Mouse (Mus musculus) myocyte (in vitro differentiated cells): Measurements from ENCODE around the gene Rag2. TPM values are rescaled to one million over a fixed set of nuclear protein-coding genes. Genes with fewer than 3 reads are reported as not detected.

ENCODE experiments used
- H3K27me3 ChIP-seq: one replicate; pipeline ENCODE4 v1.6.1; 2011; ENCODE audit not compliant: control insufficient read depth, insufficient read depth, insufficient read length
- H3K36me3 ChIP-seq: one replicate; pipeline ENCODE4 v1.6.1; 2011; ENCODE audit not compliant: control insufficient read depth, insufficient read depth
- H3K4me2 ChIP-seq: one replicate; pipeline ENCODE4 v1.6.1; 2011; ENCODE audit warnings: low read depth, control low read depth
- H3K4me3 ChIP-seq: one replicate; pipeline ENCODE4 v1.5.1; 2011; ENCODE audit warnings: mild to moderate bottlenecking, control low read depth, moderate library complexity
- H3K79me2 ChIP-seq: one replicate; pipeline ENCODE4 v1.6.1; 2011; ENCODE audit not compliant: control insufficient read depth, insufficient read depth
- H3ac ChIP-seq: one replicate; pipeline ENCODE4 v1.6.1; 2011; ENCODE audit not compliant: control insufficient read depth, insufficient read length
- CEBPB ChIP-seq: IDR thresholded peaks from 2 replicates; pipeline ENCODE4 v1.6.1; 2011; ENCODE audit warnings: mild to moderate bottlenecking, moderate library complexity; ENCODE audit not compliant: poor library complexity, insufficient read depth, severe bottlenecking
- E2F4 ChIP-seq: IDR thresholded peaks from one replicate; pipeline ENCODE4 v1.6.1; 2011; ENCODE audit warnings: mild to moderate bottlenecking, control low read depth, moderate library complexity; ENCODE audit not compliant: insufficient read depth
- MAX ChIP-seq: IDR thresholded peaks from one replicate; pipeline ENCODE4 v1.6.1; 2011; ENCODE audit warnings: low read depth, mild to moderate bottlenecking, control low read depth
- MYOD1 ChIP-seq, 3 experiments: IDR thresholded peaks; one replicate each; pipeline ENCODE4 v1.6.1; 2011; ENCODE audit warnings: control low read depth in 2 of 3, low read depth in 2 of 3, mild to moderate bottlenecking in 2 of 3, moderate library complexity in 1 of 3; ENCODE audit not compliant: insufficient read length in 2 of 3, control insufficient read depth in 1 of 3
- MYOG ChIP-seq, 3 experiments: IDR thresholded peaks; one replicate each; pipeline ENCODE4 v1.6.1; 2011; ENCODE audit warnings: control low read depth in 2 of 3, low read depth in 2 of 3, mild to moderate bottlenecking in 2 of 3; ENCODE audit not compliant: insufficient read length in 2 of 3, control insufficient read depth in 1 of 3, insufficient read depth in 1 of 3
- POLR2A ChIP-seq: IDR thresholded peaks from one replicate; pipeline ENCODE4 v1.6.1; 2011; ENCODE audit warnings: low read depth, mild to moderate bottlenecking, control low read depth, moderate library complexity; ENCODE audit not compliant: insufficient read length
- POLR2AphosphoS2 ChIP-seq: IDR thresholded peaks from one replicate; pipeline ENCODE4 v1.6.1; 2011; ENCODE audit warnings: low read depth, control low read depth; ENCODE audit not compliant: insufficient read length
- REST ChIP-seq: IDR thresholded peaks from one replicate; pipeline ENCODE4 v1.6.1; 2011; ENCODE audit warnings: mild to moderate bottlenecking, control low read depth, moderate library complexity; ENCODE audit not compliant: insufficient read depth, insufficient read length
- SRF ChIP-seq: IDR thresholded peaks from one replicate; pipeline ENCODE4 v1.6.1; 2011; ENCODE audit warnings: low read depth; ENCODE audit not compliant: control insufficient read depth, insufficient read length
- TCF12 ChIP-seq: IDR thresholded peaks from one replicate; pipeline ENCODE4 v1.6.1; 2011; ENCODE audit warnings: mild to moderate bottlenecking, control low read depth; ENCODE audit not compliant: poor library complexity, insufficient read depth, severe bottlenecking
- TCF3 ChIP-seq: IDR thresholded peaks from one replicate; pipeline ENCODE4 v1.6.1; 2011; ENCODE audit warnings: low read depth, control low read depth; ENCODE audit not compliant: insufficient read length
- USF1 ChIP-seq: IDR thresholded peaks from one replicate; pipeline ENCODE4 v1.6.1; 2011; ENCODE audit warnings: low read depth, mild to moderate bottlenecking, control low read depth, moderate library complexity
- polyA plus RNA-seq: library from polyadenylated mRNA; unstranded; fragments of >200 nt; fragmentation: generic; extraction: Trizol; gene quantifications from one replicate; pipeline ENCODE4 v1.2.1, GENCODE M21; 2012; ENCODE audit warnings: missing spikeins

Rag2 gene
- polyA plus RNA-seq, 1 experiment: not detected

- H3K4me2 ChIP-seq: no peak overlapping the region
- H3ac ChIP-seq: no peak overlapping the region
- TF ChIP-seq TCF3 (no peak), TCF12 (no peak), E2F4 (no peak), POLR2A (no peak), REST (no peak), POLR2AphosphoS2 (no peak), SRF (no peak), USF1 (no peak), MYOD1 (IDR thresholded peaks at IDR 0.05; ENCODE audit: control insufficient read depth in 1 of 3, insufficient read length in 2 of 3, low read depth in 2 of 3) (no peak), CEBPB (no peak), MAX (no peak), MYOG (IDR thresholded peaks at IDR 0.05; ENCODE audit: control insufficient read depth in 1 of 3, insufficient read depth in 1 of 3, insufficient read length in 2 of 3, low read depth in 2 of 3) (no peak)
- no peaks in the 10 kb centered on the region for H3K36me3 ChIP-seq
- no peaks in the 10 kb centered on the region for H3K27me3 ChIP-seq
- H3K79me2 ChIP-seq: no peaks in the 10 kb centered on the region
- H3K4me3 ChIP-seq: no peak overlapping the region
These were observed 43.5 kb upstream of the Rag2 start for GRCm38 (mm10) chr2:101580977-101581376.

- H3K27me3 ChIP-seq: no peaks in the 10 kb centered on the region
These were observed 43.1 kb upstream of the Rag2 start for GRCm38 (mm10) chr2:101581418-101581817.

GRCm38 (mm10) chr2:101591356-101591755 is 33.2 kb upstream of the Rag2 start:
- H3ac ChIP-seq: no peak overlapping the region
- no peak overlapping the region for H3K4me3 ChIP-seq
- H3K79me2 ChIP-seq: no peaks in the 10 kb centered on the region
- H3K27me3 ChIP-seq: no peaks in the 10 kb centered on the region
- H3K36me3 ChIP-seq: no peaks in the 10 kb centered on the region
- H3K4me2 ChIP-seq: no peak overlapping the region
- TF ChIP-seq TCF3 (no peak), USF1 (no peak), POLR2AphosphoS2 (no peak), E2F4 (no peak), TCF12 (no peak), SRF (no peak), POLR2A (no peak), MYOG (IDR thresholded peaks at IDR 0.05; ENCODE audit: control insufficient read depth in 1 of 3, insufficient read depth in 1 of 3, insufficient read length in 2 of 3, low read depth in 2 of 3) (no peak)

More at GRCm38 (mm10) chr2:101581418-101581817, 43.1 kb upstream of the Rag2 start:
- H3K4me2 ChIP-seq: no peak overlapping the region
- no peaks in the 10 kb centered on the region for H3K79me2 ChIP-seq
- no peak overlapping the region for H3ac ChIP-seq
- no peaks in the 10 kb centered on the region for H3K36me3 ChIP-seq
- TF ChIP-seq TCF12 (no peak), REST (no peak), MAX (no peak), POLR2A (no peak), E2F4 (no peak), POLR2AphosphoS2 (no peak)
- no peak overlapping the region for H3K4me3 ChIP-seq

- no peaks in the 10 kb centered on the region for H3K27me3 ChIP-seq
- no peaks in the 10 kb centered on the region for H3K79me2 ChIP-seq
- TF ChIP-seq MYOG (IDR thresholded peaks at IDR 0.05; ENCODE audit: control insufficient read depth in 1 of 3, insufficient read depth in 1 of 3, insufficient read length in 2 of 3, low read depth in 2 of 3) (no peak), TCF12 (no peak), E2F4 (no peak), MYOD1 (IDR thresholded peaks at IDR 0.05; ENCODE audit: control insufficient read depth in 1 of 3, insufficient read length in 2 of 3, low read depth in 2 of 3) (no peak), POLR2AphosphoS2 (no peak), USF1 (no peak), MAX (no peak), TCF3 (no peak)
- no peaks in the 10 kb centered on the region for H3K36me3 ChIP-seq
- H3K4me3 ChIP-seq: no peak overlapping the region
- no peak overlapping the region for H3ac ChIP-seq
- H3K4me2 ChIP-seq: no peak overlapping the region
These were observed 32.3 kb upstream of the Rag2 start for GRCm38 (mm10) chr2:101592023-101592841.

GRCm38 (mm10) chr2:101592886-101593285 is 31.6 kb upstream of the Rag2 start:
- H3ac ChIP-seq: no peak overlapping the region
- no peak overlapping the region for H3K4me2 ChIP-seq
- no peaks in the 10 kb centered on the region for H3K36me3 ChIP-seq
- no peak for TF ChIP-seq E2F4
- no peak for TF ChIP-seq CEBPB
- no peak for TF ChIP-seq REST
- no peak for TF ChIP-seq TCF12
- no peak for TF ChIP-seq TCF3
- TF ChIP-seq MYOD1 (IDR thresholded peaks at IDR 0.05; ENCODE audit: control insufficient read depth in 1 of 3, insufficient read length in 2 of 3, low read depth in 2 of 3): no peak
- no peak for TF ChIP-seq POLR2A
- no peak for TF ChIP-seq USF1
- no peak for TF ChIP-seq POLR2AphosphoS2
- TF ChIP-seq MYOG (IDR thresholded peaks at IDR 0.05; ENCODE audit: control insufficient read depth in 1 of 3, insufficient read depth in 1 of 3, insufficient read length in 2 of 3, low read depth in 2 of 3): no peak
- TF ChIP-seq SRF: no peak
- H3K4me3 ChIP-seq: no peak overlapping the region
- H3K27me3 ChIP-seq: no peaks in the 10 kb centered on the region
- no peaks in the 10 kb centered on the region for H3K79me2 ChIP-seq
